Mouse (Mus musculus) activated CD4-positive, CD25-positive, alpha-beta regulatory T cell (primary cell): ENCODE results near the gene Hsf5. TPM values are rescaled to one million over a fixed set of nuclear protein-coding genes. Genes with fewer than 3 reads are reported as not detected.

Experiments
- polyA plus RNA-seq, 2 experiments: library from polyadenylated mRNA; unstranded; fragments of 100-300 nt; shearing (Covaris generic); gene quantifications; one replicate each; pipeline ENCODE4 v1.2.1; 2017

The Hsf5 gene
- under 1 TPM in 1 of 2 experiments, not detected in 1; 0.05 TPM for polyA plus RNA-seq

GRCm38 (mm10) chr11:87616790-87617474, at the start of gene Hsf5:
Gene Hsf5 (plus strand): TSS chr11:87617164.

GRCm38 (mm10) chr11:87568255-87568953, 48.6 kb upstream of the Hsf5 start, which contains the start of gene Sept4:
Gene Sept4 (plus strand): TSS chr11:87568903.

GRCm38 (mm10) chr11:87591526-87592353, 25.2 kb upstream of the Hsf5 start, which contains the start of gene Mtmr4:
Gene Mtmr4 (plus strand): TSS chr11:87592162.

GRCm38 (mm10) chr11:87662407-87662806, 45.4 kb downstream of the Hsf5 start, which contains the start of gene Rnf43:
Gene Rnf43 (plus strand): TSS chr11:87662722.

Other genes starting within 250 kb of the Hsf5 start
- gene Rad51c, start 212.2 kb upstream of the Hsf5 start, polyA plus RNA-seq = 1 to 10 TPM; 1.8 to 2.3 TPM
- gene Tex14, start 212.1 kb upstream of the Hsf5 start, polyA plus RNA-seq = under 1 TPM in 1 of 2 experiments, not detected in 1; 0.75 TPM
- gene Gm11492, start 50.5 kb upstream of the Hsf5 start, polyA plus RNA-seq = not detected
- gene Sept4, start 48.3 kb upstream of the Hsf5 start, polyA plus RNA-seq = 1 to 10 TPM; 2.2 to 3.5 TPM
- gene Mtmr4, start 25.0 kb upstream of the Hsf5 start, polyA plus RNA-seq = 10 to 100 TPM; 16.8 to 21.8 TPM
- 10 to 100 TPM; 29.4 to 32.4 TPM for gene Rnf43, start 45.6 kb downstream of the Hsf5 start, polyA plus RNA-seq
- gene Supt4a, start 120.4 kb downstream of the Hsf5 start, polyA plus RNA-seq = 100 to 1,000 TPM; 432 to 452 TPM
- gene Tspoap1, start 143.4 kb downstream of the Hsf5 start, polyA plus RNA-seq = 1 to 10 TPM; 4.0 to 5.3 TPM
- gene Mpo, start 176.4 kb downstream of the Hsf5 start, polyA plus RNA-seq = under 1 TPM in 1 of 2 experiments, not detected in 1; 0.39 TPM
- gene Lpo, start 211.1 kb downstream of the Hsf5 start, polyA plus RNA-seq = under 1 TPM in 1 of 2 experiments, not detected in 1; 0.38 TPM
- 10 to 100 TPM in 1 of 2 experiments, 1 to 10 TPM in 1; 6.7 to 10.7 TPM for gene Mks1, start 236.1 kb downstream of the Hsf5 start, polyA plus RNA-seq